Mouse (Mus musculus) large intestine, adult 2 months (tissue): Measurements from ENCODE around the gene Trim56. TPM values are rescaled to one million over a fixed set of nuclear protein-coding genes. Genes with fewer than 3 reads are reported as not detected.
A peak's percentile ranks its signal among the peaks of the same experiment; 100 is the strongest.

Source experiments
- DNase-seq: peaks from one replicate; pipeline ENCODE4 v3.0.0-alpha.2; 2012; ENCODE audit warnings: low read depth, low spot score
- WGBS: fragments of 180-500 bp; shearing (Covaris S2); methylation state at CpG from one replicate; pipeline ENCODE4 v1.1.7; 2018; 5-methylcytosine and 5-hydroxymethylcytosine counted together
- polyA plus RNA-seq: library from polyadenylated mRNA; depleted of rRNA; stranded (reverse); fragments of >200 nt; gene quantifications from 2 replicates; pipeline ENCODE4 v1.2.3, GENCODE M21; 2012

Trim56 gene
- polyA plus RNA-seq, 1 experiment = 5.7 TPM

DNA sequence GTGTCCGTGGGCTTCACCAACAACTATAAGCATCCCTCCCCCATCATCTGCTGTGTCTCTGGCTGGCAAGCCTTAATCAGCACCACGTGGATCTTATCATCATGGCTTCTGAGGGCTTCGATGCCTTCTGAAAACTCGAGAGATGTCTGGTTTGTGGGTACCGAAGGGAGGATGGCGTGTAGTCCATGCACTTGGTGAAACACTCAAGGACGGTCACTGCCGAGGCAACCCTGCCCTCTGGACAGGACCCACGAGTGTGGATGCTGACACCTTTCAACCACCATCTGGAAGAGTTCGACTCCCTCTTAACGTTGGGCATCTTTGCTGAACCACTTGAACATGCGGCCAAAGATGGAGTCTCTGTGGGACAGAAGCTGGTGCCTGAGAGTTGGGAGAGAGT is 5.1 kb downstream of the Trim56 start:
- DNase-seq = no peak
- 94% methylated on average over 12 of the region's 12 CpGs for WGBS

DNA sequence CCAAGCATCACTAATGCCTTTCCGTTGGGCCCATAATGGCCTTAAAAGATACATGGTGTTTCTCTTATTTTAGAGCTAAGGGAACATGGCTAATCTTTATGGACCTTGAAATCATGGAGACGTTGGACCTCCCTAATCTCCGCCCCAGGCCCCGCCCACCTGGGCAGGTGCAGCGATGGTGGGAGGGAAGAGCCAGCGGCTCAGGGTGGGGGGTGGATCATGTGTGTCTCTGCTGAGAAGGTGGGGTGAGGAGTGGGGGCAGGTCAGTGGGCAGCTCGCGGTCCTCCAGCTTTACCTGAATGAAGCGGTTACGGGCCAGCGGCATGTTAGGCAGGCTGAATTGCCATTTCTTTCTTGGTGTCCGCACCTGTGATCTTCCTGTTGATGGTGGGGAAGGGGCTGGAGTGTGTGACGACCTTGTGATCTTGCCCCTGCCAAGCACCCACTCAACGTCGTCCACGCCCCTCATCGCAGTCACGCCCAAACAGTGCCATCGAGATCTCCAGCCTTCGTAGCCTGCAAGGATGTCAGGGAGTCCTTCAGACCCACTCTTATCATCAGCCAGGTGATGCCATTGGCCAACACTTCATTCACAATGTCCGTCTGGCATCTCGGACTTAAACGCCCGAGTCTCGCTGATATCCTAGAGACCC is 5.9 kb downstream of the Trim56 start:
- DNase-seq = no peak

GRCm38 (mm10) chr5:137108111-137108510 is 7.9 kb downstream of the Trim56 start:
- WGBS = 69% methylated on average over 6 of the region's 6 CpGs
- no peak for DNase-seq

More for the DNA sequence above, 5.9 kb downstream of the Trim56 start:
- WGBS = 65% methylated on average over 25 of the region's 25 CpGs

GRCm38 (mm10) chr5:137107670-137108069 is 8.3 kb downstream of the Trim56 start:
- DNase-seq = no peak
- WGBS = 69% methylated on average over 8 of the region's 8 CpGs

GRCm38 (mm10) chr5:137107024-137107423 is 9.0 kb downstream of the Trim56 start:
- peak; percentile 73 for DNase-seq
- 19% methylated on average over 6 of the region's 6 CpGs for WGBS

- DNase-seq = no peak
- WGBS = 69% methylated on average over 4 of the region's 4 CpGs
Measured at GRCm38 (mm10) chr5:137106434-137106833, 9.6 kb downstream of the Trim56 start.

DNA sequence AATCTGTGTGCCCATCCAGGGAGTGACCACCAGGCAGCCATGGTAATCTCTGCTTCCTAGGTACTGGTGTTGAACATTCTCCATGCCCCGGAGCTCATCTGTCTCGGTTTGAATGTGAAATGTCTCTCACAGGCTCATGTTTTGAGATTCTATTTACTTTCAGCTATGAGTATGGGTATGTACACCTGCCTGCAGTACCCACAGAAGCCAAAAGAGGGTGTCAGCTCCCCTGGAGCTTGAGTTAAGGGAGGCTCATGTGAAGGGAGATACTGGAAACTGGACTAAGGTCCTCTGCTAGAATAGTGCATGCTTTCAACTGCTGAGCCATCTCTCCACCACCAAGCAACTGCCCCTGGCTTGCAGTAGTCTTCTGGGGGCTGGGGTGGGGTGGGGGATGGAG is 12.0 kb downstream of the Trim56 start:
- WGBS = 88% methylated on average over 2 of the region's 2 CpGs
- DNase-seq = no peak

- 61% methylated on average over 28 of the region's 28 CpGs for WGBS
- DNase-seq = no peak
Measured at GRCm38 (mm10) chr5:137102575-137103522, 13.2 kb downstream of the Trim56 start.

DNA sequence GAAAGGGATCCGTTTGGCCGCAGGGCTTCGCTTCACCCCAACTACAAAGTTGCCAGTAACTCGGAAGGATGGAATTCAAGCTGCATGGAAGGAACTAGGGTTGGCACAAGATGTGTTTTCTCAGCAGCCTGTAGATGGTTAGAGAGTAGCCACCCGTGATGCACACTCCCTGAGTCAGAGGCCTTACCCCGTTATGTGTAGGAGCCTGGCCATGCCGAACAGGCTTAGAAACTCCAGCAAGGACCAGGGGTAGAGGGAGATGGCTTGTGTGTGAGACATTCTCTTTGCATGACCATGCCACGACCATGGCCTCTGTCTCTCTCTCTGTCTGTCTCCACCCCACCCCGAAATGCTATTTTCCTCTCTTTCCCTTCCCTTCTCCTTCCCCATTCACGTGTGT is 13.9 kb downstream of the Trim56 start:
- no peak for DNase-seq
- WGBS = 70% methylated on average over 10 of the region's 10 CpGs

DNA sequence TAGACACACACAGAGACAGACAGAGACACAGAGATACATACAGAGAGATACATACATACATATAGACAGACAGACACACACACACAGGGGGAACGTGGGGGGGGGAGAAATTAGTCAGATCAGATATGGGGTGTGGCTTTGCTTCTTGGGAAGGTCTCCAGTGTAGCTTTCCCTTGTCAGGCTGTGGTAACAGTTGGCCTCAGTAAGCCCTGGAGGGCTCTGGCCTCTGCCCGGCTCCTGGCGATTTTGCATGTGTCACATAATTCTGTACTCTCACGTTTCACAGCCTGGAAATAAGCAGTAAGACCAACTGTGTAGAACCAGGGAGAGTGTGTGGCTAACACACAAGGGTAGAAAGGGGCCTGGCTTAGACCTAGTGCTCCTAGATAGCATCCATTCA is 15.3 kb downstream of the Trim56 start:
- WGBS = 51% methylated on average over 4 of the region's 4 CpGs
- DNase-seq = no peak

DNA sequence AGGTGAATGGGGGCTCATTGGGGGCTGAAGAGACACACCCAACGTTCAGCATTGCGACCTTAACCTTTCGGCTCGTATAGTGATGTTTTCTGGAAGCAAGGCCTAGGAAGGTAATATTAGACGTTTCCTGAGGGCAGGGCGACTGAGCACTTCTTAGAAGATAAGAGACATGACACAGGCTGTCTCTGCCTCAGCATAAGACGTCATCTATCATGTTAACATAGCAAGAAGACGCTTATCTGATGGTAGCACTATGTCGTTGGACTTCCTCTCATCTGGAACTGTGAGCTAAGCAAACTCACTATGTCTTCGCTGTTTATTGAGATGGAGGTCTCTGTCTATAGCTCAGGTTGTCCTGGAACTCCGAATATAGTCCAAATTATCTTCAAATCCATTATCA is 17.6 kb downstream of the Trim56 start:
- 56% methylated on average over 11 of the region's 11 CpGs for WGBS
- DNase-seq = no peak

DNA sequence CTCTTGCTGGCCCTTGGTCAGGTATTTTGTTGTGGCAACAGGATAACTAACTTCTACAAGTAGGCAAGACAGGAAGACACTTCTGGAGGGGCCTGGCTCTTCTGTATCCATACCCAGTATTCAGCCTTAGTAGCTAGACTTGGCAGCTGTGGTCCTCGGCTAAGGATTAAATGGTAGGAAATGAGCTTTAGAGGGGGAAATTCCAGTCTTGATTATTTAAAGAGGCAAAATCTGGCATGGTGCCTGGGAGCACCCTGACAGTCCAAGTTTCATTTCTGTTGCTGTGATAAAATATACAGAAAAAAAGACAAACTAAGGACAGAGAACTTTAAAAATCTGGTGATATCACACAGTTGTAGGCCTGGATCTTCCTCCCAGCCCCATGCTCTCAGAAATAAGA is 20.0 kb downstream of the Trim56 start:
- WGBS = 2% methylated on average over 1 of the region's 1 CpGs
- DNase-seq = no peak

- no peak for DNase-seq
- 74% methylated on average over 10 of the region's 10 CpGs for WGBS
Measured at GRCm38 (mm10) chr5:137095135-137095534, 20.9 kb downstream of the Trim56 start.

DNA sequence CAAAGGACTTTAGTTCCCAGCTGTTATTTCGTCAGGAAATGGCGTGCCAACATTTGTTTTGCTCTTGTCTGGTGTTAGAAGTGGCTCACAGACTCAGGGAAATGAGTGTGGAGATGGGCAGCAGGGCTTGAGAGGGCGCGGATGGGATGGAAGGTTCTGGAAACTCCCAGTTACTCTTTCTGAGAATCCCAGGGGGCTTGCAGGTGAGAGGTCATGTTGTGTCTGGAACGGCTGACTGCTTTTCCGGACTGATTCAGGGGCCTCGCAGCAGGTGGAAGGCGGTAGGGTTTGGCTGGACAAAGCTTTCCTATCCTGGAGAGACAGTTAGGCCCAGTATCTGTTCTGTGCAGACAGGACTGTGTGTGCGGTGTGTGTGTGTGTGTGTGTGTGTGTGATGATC is 22.3 kb downstream of the Trim56 start:
- WGBS = 78% methylated on average over 9 of the region's 9 CpGs
- no peak for DNase-seq

GRCm38 (mm10) chr5:137091560-137091959 is 24.4 kb downstream of the Trim56 start:
- 42% methylated on average over 6 of the region's 6 CpGs for WGBS
- no peak for DNase-seq

- 71% methylated on average over 10 of the region's 10 CpGs for WGBS
- DNase-seq = no peak
Measured at GRCm38 (mm10) chr5:137090870-137091269, 25.1 kb downstream of the Trim56 start.

DNA sequence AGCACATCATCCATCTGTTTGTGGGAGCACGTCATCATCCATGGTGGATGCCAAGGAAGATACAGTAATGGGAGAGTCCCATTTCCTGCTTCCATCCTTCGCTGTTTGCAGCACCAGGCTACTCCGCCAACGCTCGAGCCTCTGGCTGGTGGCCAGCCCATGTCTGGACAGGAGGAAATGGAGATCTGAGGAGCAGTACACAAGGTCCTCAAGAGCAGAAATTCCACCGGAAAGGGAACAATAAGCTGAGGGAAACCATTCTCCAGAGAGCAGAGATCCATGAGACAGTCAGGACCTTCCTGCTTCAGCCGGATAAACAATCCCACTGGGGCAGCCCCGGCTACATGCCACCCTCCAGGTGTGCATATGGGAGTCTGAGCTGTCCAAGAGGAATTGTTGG is 28.6 kb downstream of the Trim56 start:
- 69% methylated on average over 8 of the region's 8 CpGs for WGBS
- DNase-seq = no peak

GRCm38 (mm10) chr5:137085731-137086130 is 30.3 kb downstream of the Trim56 start:
- no peak for DNase-seq
- 75% methylated on average over 3 of the region's 3 CpGs for WGBS

- no peak for DNase-seq
- 79% methylated on average over 6 of the region's 6 CpGs for whole genome bisulfite sequencing
Measured at GRCm38 (mm10) chr5:137085021-137085420, 31.0 kb downstream of the Trim56 start.

DNA sequence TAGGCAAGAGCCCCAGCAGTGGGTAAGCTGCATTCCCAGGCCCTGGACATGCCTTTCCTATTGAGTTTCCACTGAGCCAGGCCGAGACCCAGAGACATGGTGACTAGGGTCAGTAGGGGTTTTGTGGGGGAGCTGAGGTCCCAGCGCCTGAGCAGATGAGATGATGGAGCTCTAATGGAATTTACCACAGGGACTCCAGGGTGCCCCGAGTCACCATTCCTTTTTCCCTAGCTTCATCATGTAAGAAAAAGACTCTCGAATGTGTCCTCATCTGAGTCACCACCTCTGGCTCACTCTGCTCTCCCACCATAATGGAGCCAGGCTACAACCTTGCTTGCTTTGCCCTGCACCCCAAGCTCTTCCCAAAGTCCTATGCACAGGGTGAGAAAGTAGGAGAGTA is 33.0 kb downstream of the Trim56 start:
- 88% methylated on average over 4 of the region's 4 CpGs for WGBS
- DNase-seq = no peak

DNA sequence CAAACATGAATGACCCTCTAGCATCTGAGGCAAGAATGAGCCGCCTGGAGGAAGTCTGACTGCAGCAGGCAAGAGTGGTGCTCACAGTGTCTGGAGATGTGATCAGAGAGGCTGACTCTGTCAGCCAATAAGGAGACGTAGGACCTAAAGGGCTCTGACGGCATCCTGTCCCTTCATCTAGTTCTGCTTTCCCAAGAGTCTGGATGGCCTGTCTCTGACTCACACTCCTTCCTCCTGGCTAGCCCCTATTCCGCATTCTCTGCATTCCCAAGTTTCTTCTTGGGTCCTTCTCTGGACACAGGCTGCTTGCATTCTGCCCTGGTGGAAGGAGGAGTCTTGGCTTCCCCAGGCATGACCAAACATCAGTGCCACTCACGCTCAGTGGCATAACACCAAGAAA is 36.2 kb downstream of the Trim56 start:
- no peak for DNase-seq
- 33% methylated on average over 5 of the region's 5 CpGs for WGBS
